Mouse (Mus musculus): ENCODE results near the gene Adamts8. TPM values are rescaled to one million over a fixed set of nuclear protein-coding genes. Genes with fewer than 3 reads are reported as not detected.

Adamts8 gene
- polyA plus RNA-seq, 1 experiment: 0.22 TPM

- no peaks in the 10 kb centered on the region for H3K36me3 ChIP-seq (ENCODE audit: control insufficient read depth, insufficient read depth, low read length, poor library complexity, severe bottlenecking)
- no peaks in the 10 kb centered on the region for H3K4me1 ChIP-seq (ENCODE audit: control insufficient read depth, insufficient read depth, low read length)
- H3K9me3 ChIP-seq (replicated peaks; ENCODE audit: control insufficient read depth, insufficient read depth, low read length, poor library complexity, severe bottlenecking): no peaks in the 10 kb centered on the region
- peaks cover 10% of the 10 kb centered on the region for H3K27me3 ChIP-seq (ENCODE audit: control insufficient read depth, insufficient read depth, low read length, poor library complexity, severe bottlenecking)
- TF ChIP-seq POLR2A (IDR thresholded peaks at IDR 0.05; ENCODE audit: insufficient read depth, low read length): no peak
- TF ChIP-seq CTCF (IDR thresholded peaks at IDR 0.05; ENCODE audit: low read depth, low read length): no peak
- TF ChIP-seq EP300 (IDR thresholded peaks at IDR 0.05; ENCODE audit: insufficient read depth, low read depth, low read length): no peak
- H3K9ac ChIP-seq (ENCODE audit: low read depth, poor library complexity, severe bottlenecking): no peak overlapping the region
- H3K4me3 ChIP-seq (ENCODE audit: low read depth, low read length): no peak overlapping the region
- no peak overlapping the region for H3K27ac ChIP-seq (ENCODE audit: insufficient read depth, low read length)
Measured at GRCm38 (mm10) chr9:30945276-30945675, 2.9 kb downstream of the Adamts8 start.

GRCm38 (mm10) chr9:30949422-30949821 is 7.1 kb downstream of the Adamts8 start:
- Histone ChIP-seq H3K27me3 (ENCODE audit: control insufficient read depth, insufficient read depth, low read length, poor library complexity, severe bottlenecking) (no peaks in the 10 kb centered on the region), H3K9ac (ENCODE audit: low read depth, poor library complexity, severe bottlenecking) (no peak overlapping the region), H3K4me3 (ENCODE audit: low read depth, low read length) (no peak overlapping the region), H3K4me1 (ENCODE audit: control insufficient read depth, insufficient read depth, low read length) (no peaks in the 10 kb centered on the region), H3K36me3 (ENCODE audit: control insufficient read depth, insufficient read depth, low read length, poor library complexity, severe bottlenecking) (no peaks in the 10 kb centered on the region), H3K9me3 (replicated peaks; ENCODE audit: control insufficient read depth, insufficient read depth, low read length, poor library complexity, severe bottlenecking) (no peaks in the 10 kb centered on the region), H3K27ac (ENCODE audit: insufficient read depth, low read length) (no peak overlapping the region)
- TF ChIP-seq CTCF (IDR thresholded peaks at IDR 0.05; ENCODE audit: low read depth, low read length) (no peak), POLR2A (IDR thresholded peaks at IDR 0.05; ENCODE audit: insufficient read depth, low read length) (no peak), EP300 (IDR thresholded peaks at IDR 0.05; ENCODE audit: insufficient read depth, low read depth, low read length) (no peak)

- H3K36me3 ChIP-seq (ENCODE audit: control insufficient read depth, insufficient read depth, low read length, poor library complexity, severe bottlenecking): no peaks in the 10 kb centered on the region
- no peak overlapping the region for H3K4me3 ChIP-seq (ENCODE audit: low read depth, low read length)
- no peak overlapping the region for H3K9ac ChIP-seq (ENCODE audit: low read depth, poor library complexity, severe bottlenecking)
- no peak for TF ChIP-seq CTCF (IDR thresholded peaks at IDR 0.05; ENCODE audit: low read depth, low read length)
- H3K27ac ChIP-seq (ENCODE audit: insufficient read depth, low read length): no peak overlapping the region
- H3K9me3 ChIP-seq (replicated peaks; ENCODE audit: control insufficient read depth, insufficient read depth, low read length, poor library complexity, severe bottlenecking): no peaks in the 10 kb centered on the region
- H3K4me1 ChIP-seq (ENCODE audit: control insufficient read depth, insufficient read depth, low read length): no peaks in the 10 kb centered on the region
- no peaks in the 10 kb centered on the region for H3K27me3 ChIP-seq (ENCODE audit: control insufficient read depth, insufficient read depth, low read length, poor library complexity, severe bottlenecking)
Measured at GRCm38 (mm10) chr9:30949971-30950370, 7.6 kb downstream of the Adamts8 start.

DNA sequence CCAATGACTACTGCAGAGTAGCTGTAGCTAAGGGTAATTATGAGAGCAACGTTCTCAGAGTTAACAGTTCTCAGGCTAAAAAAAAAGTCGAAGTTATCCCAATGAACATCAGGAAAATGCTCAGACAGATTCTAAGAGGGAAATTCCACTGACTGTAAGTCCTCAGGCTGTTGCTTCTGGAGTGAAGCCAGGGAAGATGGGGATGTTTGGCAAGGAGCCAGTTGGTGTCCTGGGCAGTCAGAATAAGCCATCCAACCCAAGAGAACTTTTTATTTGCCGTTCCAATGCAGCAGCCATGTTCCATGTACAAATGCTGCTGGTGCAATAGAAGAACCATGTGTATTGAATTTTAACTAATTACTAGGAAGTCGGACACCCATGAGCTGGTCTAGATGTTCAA is 8.2 kb downstream of the Adamts8 start:
- H3K27ac ChIP-seq (ENCODE audit: insufficient read depth, low read length): no peak overlapping the region
- H3K9ac ChIP-seq (ENCODE audit: low read depth, poor library complexity, severe bottlenecking): no peak overlapping the region
- no peaks in the 10 kb centered on the region for H3K27me3 ChIP-seq (ENCODE audit: control insufficient read depth, insufficient read depth, low read length, poor library complexity, severe bottlenecking)
- no peaks in the 10 kb centered on the region for H3K4me1 ChIP-seq (ENCODE audit: control insufficient read depth, insufficient read depth, low read length)
- H3K36me3 ChIP-seq (ENCODE audit: control insufficient read depth, insufficient read depth, low read length, poor library complexity, severe bottlenecking): no peaks in the 10 kb centered on the region
- no peaks in the 10 kb centered on the region for H3K9me3 ChIP-seq (replicated peaks; ENCODE audit: control insufficient read depth, insufficient read depth, low read length, poor library complexity, severe bottlenecking)
- TF ChIP-seq POLR2A (IDR thresholded peaks at IDR 0.05; ENCODE audit: insufficient read depth, low read length): no peak
- no peak for TF ChIP-seq CTCF (IDR thresholded peaks at IDR 0.05; ENCODE audit: low read depth, low read length)
- no peak for TF ChIP-seq EP300 (IDR thresholded peaks at IDR 0.05; ENCODE audit: insufficient read depth, low read depth, low read length)
- no peak overlapping the region for H3K4me3 ChIP-seq (ENCODE audit: low read depth, low read length)

- Histone ChIP-seq H3K9me3 (replicated peaks; ENCODE audit: control insufficient read depth, insufficient read depth, low read length, poor library complexity, severe bottlenecking) (no peaks in the 10 kb centered on the region), H3K9ac (ENCODE audit: low read depth, poor library complexity, severe bottlenecking) (no peak overlapping the region), H3K27ac (ENCODE audit: insufficient read depth, low read length) (no peak overlapping the region), H3K36me3 (ENCODE audit: control insufficient read depth, insufficient read depth, low read length, poor library complexity, severe bottlenecking) (no peaks in the 10 kb centered on the region), H3K4me1 (ENCODE audit: control insufficient read depth, insufficient read depth, low read length) (no peaks in the 10 kb centered on the region), H3K4me3 (ENCODE audit: low read depth, low read length) (no peak overlapping the region), H3K27me3 (ENCODE audit: control insufficient read depth, insufficient read depth, low read length, poor library complexity, severe bottlenecking) (no peaks in the 10 kb centered on the region)
- no peak for TF ChIP-seq EP300 (IDR thresholded peaks at IDR 0.05; ENCODE audit: insufficient read depth, low read depth, low read length)
Measured at GRCm38 (mm10) chr9:30951461-30951860, 9.1 kb downstream of the Adamts8 start.

DNA sequence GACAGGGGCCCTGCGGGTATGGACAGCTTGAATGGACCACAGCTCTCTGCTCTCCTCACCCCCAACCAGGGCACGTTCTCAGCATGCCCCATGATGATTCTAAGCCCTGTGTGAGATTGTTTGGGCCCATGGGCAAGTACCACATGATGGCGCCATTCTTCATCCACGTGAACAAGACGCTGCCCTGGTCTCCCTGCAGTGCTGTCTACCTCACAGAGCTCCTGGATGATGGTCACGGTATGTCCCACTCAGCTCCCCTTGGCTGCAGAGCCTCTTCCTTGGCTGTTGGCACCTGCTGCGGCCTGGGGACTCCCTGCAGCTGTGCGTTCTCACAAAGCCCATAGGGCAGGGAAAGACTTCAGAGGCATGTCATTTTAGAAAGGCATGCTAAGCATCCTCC is 10.9 kb downstream of the Adamts8 start:
- Histone ChIP-seq H3K27me3 (ENCODE audit: control insufficient read depth, insufficient read depth, low read length, poor library complexity, severe bottlenecking) (no peaks in the 10 kb centered on the region), H3K9ac (ENCODE audit: low read depth, poor library complexity, severe bottlenecking) (no peak overlapping the region), H3K4me1 (ENCODE audit: control insufficient read depth, insufficient read depth, low read length) (no peaks in the 10 kb centered on the region), H3K4me3 (ENCODE audit: low read depth, low read length) (no peak overlapping the region), H3K36me3 (ENCODE audit: control insufficient read depth, insufficient read depth, low read length, poor library complexity, severe bottlenecking) (no peaks in the 10 kb centered on the region), H3K27ac (ENCODE audit: insufficient read depth, low read length) (no peak overlapping the region), H3K9me3 (replicated peaks; ENCODE audit: control insufficient read depth, insufficient read depth, low read length, poor library complexity, severe bottlenecking) (no peaks in the 10 kb centered on the region)
- TF ChIP-seq CTCF (IDR thresholded peaks at IDR 0.05; ENCODE audit: low read depth, low read length) (peak; percentile 77), POLR2A (IDR thresholded peaks at IDR 0.05; ENCODE audit: insufficient read depth, low read length) (no peak), EP300 (IDR thresholded peaks at IDR 0.05; ENCODE audit: insufficient read depth, low read depth, low read length) (no peak)
